In the genomic region with DNA sequence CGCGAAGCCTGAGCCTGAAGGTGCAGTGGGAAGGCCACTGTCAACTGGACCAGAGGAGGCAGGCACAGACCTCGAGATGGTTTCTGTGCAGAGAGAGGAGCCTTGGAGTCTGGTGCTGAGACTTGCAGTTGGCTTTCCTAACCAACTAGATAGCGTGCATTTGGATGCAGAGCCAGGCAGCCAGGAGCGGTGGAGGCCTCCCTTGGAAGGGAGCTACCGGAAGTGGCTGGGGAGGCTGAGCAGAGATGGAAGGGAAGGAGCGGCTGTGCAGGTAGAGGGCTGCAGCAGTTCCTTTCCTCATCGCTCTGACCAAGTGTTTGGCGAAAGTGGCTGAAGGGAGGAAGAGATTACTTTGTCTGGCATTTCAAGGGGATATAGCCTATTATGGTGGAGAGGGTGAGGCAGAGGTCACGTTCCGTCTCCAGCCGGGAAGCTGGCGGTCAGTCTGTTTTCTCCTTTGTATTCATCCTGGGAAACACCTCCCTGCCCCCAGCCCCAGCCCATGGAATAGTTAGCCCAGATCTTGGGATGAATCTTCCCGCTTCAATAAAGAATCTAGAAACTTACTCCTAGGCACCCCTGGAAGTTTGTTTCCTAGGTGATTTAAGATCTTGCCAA, we compare ENCODE assay signal across 12 mouse cellular contexts. TPM values are rescaled to one million over a fixed set of nuclear protein-coding genes. Genes with fewer than 3 reads are reported as not detected.
DNase-seq lines count a peak whose midpoint lies in the region; ATAC-seq lines count a peak whose summit lies in the region.
"Had no signal": no experiment of that assay in that cellular context is flagged by ENCODE, and none has a peak within 500 bp of the region (broad histone marks: within the 10 kb centered on the region; RNA-seq: fewer than 3 reads in every experiment).

No protein-coding gene starts in this region.

- ATAC-seq in hindbrain, embryonic 12.5 days (ENCODE audit: low FRiP score) = no peak
- no peak for ATAC-seq in neural tube, embryonic 11.5 days (ENCODE audit: insufficient read depth, low FRiP score, low TSS enrichment)
- ATAC-seq: inflammation-experienced regulatory T-cells, adult 6 months; liver, postnatal 0 days had no signal

- H3K9me3 ChIP-seq in hindbrain, embryonic 12.5 days (replicated peaks) = peaks cover 4% of the 10 kb centered on the region; the same call in 1 of the 2 replicates
- H3K9me3 ChIP-seq in neural tube, embryonic 11.5 days (ENCODE audit: control insufficient read depth, low read length) = 0 out of 2 replicates have a peak, but pooled peaks cover 3% of the 10 kb centered on the region

- H3K36me3 ChIP-seq in hindbrain, embryonic 12.5 days = no peaks in the 10 kb centered on the region
- no peaks in the 10 kb centered on the region for H3K36me3 ChIP-seq in neural tube, embryonic 11.5 days (ENCODE audit: control insufficient read depth, insufficient read depth, low read length)

- no peak overlapping the region; the same call in 1 of the 2 replicates for H3K4me2 ChIP-seq in hindbrain, embryonic 12.5 days (replicated peaks)
- H3K4me2 ChIP-seq in neural tube, embryonic 11.5 days (ENCODE audit: low read depth) = no peak overlapping the region; the same call in 1 of the 2 replicates

- H3K27me3 ChIP-seq in hindbrain, embryonic 12.5 days = no peaks in the 10 kb centered on the region
- H3K27me3 ChIP-seq in neural tube, embryonic 11.5 days (ENCODE audit: control insufficient read depth, insufficient read depth, low read length) = no peaks in the 10 kb centered on the region

- peaks cover 20% of the 10 kb centered on the region for H3K4me1 ChIP-seq in hindbrain, embryonic 12.5 days
- H3K4me1 ChIP-seq in neural tube, embryonic 11.5 days (ENCODE audit: control insufficient read depth, insufficient read depth, low read length) = peaks cover 17% of the 10 kb centered on the region

- peak; percentile 51 for DNase-seq in embryo, embryonic 10 days (ENCODE audit: low spot score)
- no peak for DNase-seq in embryo, embryonic 9.5 days (ENCODE audit: extremely low spot score)
- DNase-seq in kidney, postnatal 10 days = peak; percentile 23
- no peak for DNase-seq in kidney, postnatal 25 days
- DNase-seq in neural tube, embryonic 11.5 days (ENCODE audit: low spot score) = peak; percentile 42
- DNase-seq in spleen, postnatal 10 days (ENCODE audit: low spot score in 2 of 2) = no peak
- no peak for DNase-seq in cerebellum, adult 11 months
- DNase-seq: adrenal gland, postnatal 25 days; liver, postnatal 0 days; spleen, adult 18-20 months had no signal

- H3K4me3 ChIP-seq in hindbrain, embryonic 12.5 days = no peak overlapping the region
- H3K4me3 ChIP-seq in neural tube, embryonic 11.5 days (ENCODE audit: low read depth, low read length) = no peak overlapping the region

- WGBS in hindbrain, embryonic 12.5 days = 25% methylated on average over 14 of the region's 14 CpGs
- WGBS in neural tube, embryonic 11.5 days = 25% methylated on average over 14 of the region's 14 CpGs

- H3K27ac ChIP-seq in hindbrain, embryonic 12.5 days = no peak overlapping the region
- peak overlapping the region; percentile 39; the same call in 1 of the 2 replicates for H3K27ac ChIP-seq in neural tube, embryonic 11.5 days (ENCODE audit: low read depth, low read length)

- 0 out of 2 replicates have a peak overlapping the region, but pooled peaks have one; percentile 44 for H3K9ac ChIP-seq in hindbrain, embryonic 12.5 days
- H3K9ac ChIP-seq in neural tube, embryonic 11.5 days (ENCODE audit: low read length) = 0 out of 2 replicates have a peak overlapping the region, but pooled peaks have one; percentile 14
- H3K9ac ChIP-seq: liver, postnatal 0 days had no signal

RNA-seq across cellular contexts. Expression of a gene that starts 20.6 kb away (rescaled TPM):
- polyA plus RNA-seq in hindbrain, embryonic 12.5 days (2016; fragmentation: Nextera tagmentation; extraction: Ambion mirVana) = 852 and 899 TPM in 2 replicates
- 983 and 1,021 TPM in 2 replicates for polyA plus RNA-seq in neural tube, embryonic 11.5 days (2014; fragmentation: Nextera tagmentation; extraction: Ambion mirVana)

RNA-seq across cellular contexts. Expression of a gene that starts 20.7 kb away (rescaled TPM):
- polyA plus RNA-seq in hindbrain, embryonic 12.5 days (2016; fragmentation: Nextera tagmentation; extraction: Ambion mirVana) = 20.3 and 22.2 TPM in 2 replicates
- polyA plus RNA-seq in neural tube, embryonic 11.5 days (2014; fragmentation: Nextera tagmentation; extraction: Ambion mirVana) = 20.6 and 21.5 TPM in 2 replicates

Comparison
In these comparisons a context has a peak if more than half of its experiments do, and no peak if none do; other contexts are left out.
1. DNase-seq: peak in embryo, embryonic 10 days (single experiment), kidney, postnatal 10 days (single experiment) and neural tube, embryonic 11.5 days (single experiment); none in embryo, embryonic 9.5 days (single experiment), kidney, postnatal 25 days (0 of 2), spleen, postnatal 10 days (0 of 2) and cerebellum, adult 11 months (single experiment).